Mouse (Mus musculus): Measurements from ENCODE around the gene Wasl. TPM values are rescaled to one million over a fixed set of nuclear protein-coding genes. Genes with fewer than 3 reads are reported as not detected.

Gene Wasl
- polyA plus RNA-seq, 1 experiment from 2014 or later = 47.1 TPM

DNA sequence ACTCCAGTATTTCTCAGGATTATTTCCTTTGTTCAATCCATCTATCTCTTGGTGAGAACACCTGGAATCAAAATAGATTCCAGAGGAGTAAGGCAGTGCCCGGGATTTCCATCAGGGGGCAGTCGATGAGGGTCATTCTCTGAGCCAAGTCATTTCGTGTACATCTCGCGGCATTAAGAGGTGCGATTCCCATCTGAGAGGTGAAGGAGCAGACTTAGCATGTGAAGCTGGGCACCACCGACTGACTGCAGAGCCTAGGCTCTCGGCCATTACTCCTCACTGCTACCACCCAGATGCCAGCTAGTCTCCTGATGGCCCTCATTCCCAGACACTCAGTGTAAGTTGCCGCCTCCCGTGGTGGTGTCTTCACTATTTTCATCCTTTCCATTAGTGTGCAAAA lies 58.3 kb downstream of the Wasl start:
- Histone ChIP-seq H3K27ac (ENCODE audit: low read depth, low read length) (no peak overlapping the region), H3K9ac (ENCODE audit: low read depth, low read length) (no peak overlapping the region), H3K4me1 (ENCODE audit: control insufficient read depth, insufficient read depth, low read length) (peaks cover 8% of the 10 kb centered on the region), H3K4me2 (no peak overlapping the region), H3K27me3 (ENCODE audit: control insufficient read depth, insufficient read depth, low read length) (no peaks in the 10 kb centered on the region), H3K36me3 (ENCODE audit: control insufficient read depth, insufficient read depth, low read length) (peaks cover 9% of the 10 kb centered on the region; the same call in 1 of the 2 replicates), H3K4me3 (ENCODE audit: low read depth, low read length) (no peak overlapping the region), H3K9me3 (replicated peaks; ENCODE audit: control insufficient read depth, low read length) (no peaks in the 10 kb centered on the region)
- ATAC-seq (replicated peaks; ENCODE audit: insufficient number of reproducible peaks, low FRiP score, low TSS enrichment) = no peak
- 67% methylated on average over 10 of the region's 10 CpGs for WGBS (ENCODE audit: insufficient replicate concordance)

DNA sequence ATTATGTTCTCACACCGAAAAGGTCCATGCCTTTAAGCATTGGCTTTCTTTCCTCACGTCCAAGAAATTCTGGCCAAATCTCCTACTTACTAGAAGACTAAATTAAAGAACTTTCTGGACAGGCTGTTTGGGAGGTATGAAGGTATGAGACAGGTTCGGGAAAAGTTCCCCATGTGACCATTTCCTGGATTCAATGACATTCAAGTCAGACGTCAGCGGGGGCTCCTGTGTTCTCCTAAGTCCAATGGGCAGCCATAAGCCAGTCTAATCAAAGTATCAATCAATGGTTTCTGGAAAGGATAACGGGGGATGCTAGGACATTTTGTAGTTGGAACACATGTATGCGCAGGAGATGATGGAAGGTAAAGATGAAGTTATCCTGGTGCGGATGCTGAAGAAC lies 59.2 kb downstream of the Wasl start:
- Histone ChIP-seq H3K4me1 (ENCODE audit: control insufficient read depth, insufficient read depth, low read length) (peaks cover 16% of the 10 kb centered on the region), H3K36me3 (ENCODE audit: control insufficient read depth, insufficient read depth, low read length) (peaks cover 9% of the 10 kb centered on the region; the same call in 1 of the 2 replicates), H3K4me3 (ENCODE audit: low read depth, low read length) (no peak overlapping the region), H3K4me2 (no peak overlapping the region), H3K27me3 (ENCODE audit: control insufficient read depth, insufficient read depth, low read length) (no peaks in the 10 kb centered on the region), H3K9ac (ENCODE audit: low read depth, low read length) (no peak overlapping the region), H3K27ac (ENCODE audit: low read depth, low read length) (no peak overlapping the region), H3K9me3 (replicated peaks; ENCODE audit: control insufficient read depth, low read length) (no peaks in the 10 kb centered on the region)
- ATAC-seq (replicated peaks; ENCODE audit: insufficient number of reproducible peaks, low FRiP score, low TSS enrichment) = no peak
- WGBS (ENCODE audit: insufficient replicate concordance) = 87% methylated on average over 8 of the region's 8 CpGs

DNA sequence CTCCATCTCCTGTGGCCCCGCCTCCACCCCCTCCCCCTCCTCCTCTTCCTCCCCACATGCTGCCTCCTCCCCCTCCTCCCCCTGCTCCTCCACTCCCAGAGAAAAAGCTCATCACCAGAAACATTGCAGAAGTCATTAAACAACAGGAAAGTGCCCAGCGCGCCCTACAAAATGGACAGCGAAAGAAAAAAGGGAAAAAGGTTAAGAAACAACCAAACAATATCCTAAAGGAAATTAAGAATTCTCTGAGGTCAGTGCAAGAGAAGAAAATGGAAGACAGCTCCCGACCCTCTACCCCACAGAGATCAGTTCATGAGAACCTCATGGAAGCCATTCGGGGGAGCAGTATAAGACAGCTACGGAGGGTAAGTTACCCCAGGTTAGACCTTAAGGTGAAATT lies 60.5 kb downstream of the Wasl start:
- 86% methylated on average over 7 of the region's 7 CpGs for WGBS (ENCODE audit: insufficient replicate concordance)
- no peaks in the 10 kb centered on the region for H3K27me3 ChIP-seq (ENCODE audit: control insufficient read depth, insufficient read depth, low read length)
- H3K27ac ChIP-seq (ENCODE audit: low read depth, low read length) = no peak overlapping the region
- no peak for ATAC-seq (replicated peaks; ENCODE audit: insufficient number of reproducible peaks, low FRiP score, low TSS enrichment)
- H3K4me2 ChIP-seq = no peak overlapping the region
- no peak overlapping the region for H3K9ac ChIP-seq (ENCODE audit: low read depth, low read length)
- H3K36me3 ChIP-seq (ENCODE audit: control insufficient read depth, insufficient read depth, low read length) = peaks cover 9% of the 10 kb centered on the region; the same call in 1 of the 2 replicates
- no peak overlapping the region for H3K4me3 ChIP-seq (ENCODE audit: low read depth, low read length)
- H3K4me1 ChIP-seq (ENCODE audit: control insufficient read depth, insufficient read depth, low read length) = peaks cover 20% of the 10 kb centered on the region
- no peaks in the 10 kb centered on the region for H3K9me3 ChIP-seq (replicated peaks; ENCODE audit: control insufficient read depth, low read length)

DNA sequence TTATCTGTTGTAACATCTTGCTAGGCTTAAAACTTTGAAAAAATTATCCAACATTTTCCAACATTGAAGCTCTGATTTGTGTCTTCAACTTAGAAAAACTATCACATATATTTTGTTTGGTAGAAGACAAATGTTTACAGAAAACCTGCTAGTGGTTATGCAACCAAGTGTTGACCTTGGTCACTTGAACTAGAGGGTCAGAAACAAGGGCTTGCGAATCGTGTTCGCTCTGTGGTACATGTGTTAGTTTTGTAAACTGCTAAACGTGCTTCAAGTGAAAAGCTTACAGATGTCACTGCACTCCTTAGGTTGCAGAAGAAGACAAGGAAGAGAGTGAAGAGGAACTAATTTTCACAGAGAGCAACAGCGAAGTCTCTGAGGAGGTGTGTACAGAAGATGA lies 61.8 kb downstream of the Wasl start:
- ATAC-seq (replicated peaks; ENCODE audit: insufficient number of reproducible peaks, low FRiP score, low TSS enrichment) = no peak
- no peaks in the 10 kb centered on the region for H3K27me3 ChIP-seq (ENCODE audit: control insufficient read depth, insufficient read depth, low read length)
- no peak overlapping the region for H3K9ac ChIP-seq (ENCODE audit: low read depth, low read length)
- peaks cover 20% of the 10 kb centered on the region for H3K4me1 ChIP-seq (ENCODE audit: control insufficient read depth, insufficient read depth, low read length)
- 82% methylated on average over 5 of the region's 5 CpGs for whole genome bisulfite sequencing (ENCODE audit: insufficient replicate concordance)
- no peak overlapping the region for H3K27ac ChIP-seq (ENCODE audit: low read depth, low read length)
- H3K4me2 ChIP-seq = no peak overlapping the region
- no peak overlapping the region for H3K4me3 ChIP-seq (ENCODE audit: low read depth, low read length)
- H3K9me3 ChIP-seq (replicated peaks; ENCODE audit: control insufficient read depth, low read length) = no peaks in the 10 kb centered on the region
- H3K36me3 ChIP-seq (ENCODE audit: control insufficient read depth, insufficient read depth, low read length) = peaks cover 9% of the 10 kb centered on the region; the same call in 1 of the 2 replicates

DNA sequence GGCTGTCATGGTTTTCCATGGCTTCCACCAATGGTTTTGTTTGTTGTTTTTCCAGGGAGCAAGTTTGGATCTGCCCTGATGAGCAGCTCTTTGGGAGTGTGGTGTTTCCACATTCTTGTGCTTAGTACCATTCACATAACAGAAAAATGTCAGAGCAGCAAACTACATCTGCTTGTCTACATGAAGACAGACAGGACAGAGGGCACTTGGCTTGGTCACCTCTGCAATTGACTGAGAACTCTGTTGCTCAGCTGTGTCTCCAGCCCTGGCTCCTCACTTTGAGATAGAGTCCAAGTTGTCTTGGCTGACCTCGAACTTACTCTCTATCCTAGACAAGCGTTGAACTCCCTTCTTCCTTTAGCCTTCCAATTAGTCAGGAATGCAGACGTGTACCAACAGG lies 62.5 kb downstream of the Wasl start:
- no peak for ATAC-seq (replicated peaks; ENCODE audit: insufficient number of reproducible peaks, low FRiP score, low TSS enrichment)
- Histone ChIP-seq H3K4me3 (ENCODE audit: low read depth, low read length) (no peak overlapping the region), H3K27me3 (ENCODE audit: control insufficient read depth, insufficient read depth, low read length) (no peaks in the 10 kb centered on the region), H3K27ac (ENCODE audit: low read depth, low read length) (no peak overlapping the region), H3K4me1 (ENCODE audit: control insufficient read depth, insufficient read depth, low read length) (peaks cover 20% of the 10 kb centered on the region), H3K36me3 (ENCODE audit: control insufficient read depth, insufficient read depth, low read length) (peaks cover 7% of the 10 kb centered on the region; the same call in 1 of the 2 replicates), H3K9ac (ENCODE audit: low read depth, low read length) (no peak overlapping the region), H3K9me3 (replicated peaks; ENCODE audit: control insufficient read depth, low read length) (no peaks in the 10 kb centered on the region), H3K4me2 (peak overlapping the region; percentile 65)
- WGBS (ENCODE audit: insufficient replicate concordance) = 60% methylated on average over 3 of the region's 3 CpGs

DNA sequence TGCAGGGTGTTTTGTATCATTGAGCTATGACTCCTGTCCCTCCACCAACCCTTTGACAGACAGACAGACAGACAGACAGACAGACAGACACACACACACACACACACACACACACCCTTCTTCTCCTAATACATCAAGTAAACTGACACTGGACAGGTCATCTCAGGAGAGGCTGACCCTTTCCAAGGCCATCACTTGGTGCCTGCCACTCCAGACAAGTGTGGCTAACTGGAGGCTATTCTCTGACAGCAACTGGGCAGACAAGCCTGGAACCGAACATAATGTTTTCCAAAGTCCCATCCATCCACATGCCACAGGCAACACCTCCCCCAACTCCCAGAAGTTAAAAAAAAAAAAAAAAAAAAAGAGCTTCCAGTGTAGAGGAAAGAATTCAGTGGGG lies 63.1 kb downstream of the Wasl start:
- Histone ChIP-seq H3K9me3 (replicated peaks; ENCODE audit: control insufficient read depth, low read length) (no peaks in the 10 kb centered on the region), H3K4me2 (peak overlapping the region; percentile 65), H3K27ac (ENCODE audit: low read depth, low read length) (peak overlapping the region; percentile 35; the same call in 1 of the 2 replicates), H3K4me1 (ENCODE audit: control insufficient read depth, insufficient read depth, low read length) (peaks cover 20% of the 10 kb centered on the region), H3K9ac (ENCODE audit: low read depth, low read length) (no peak overlapping the region), H3K36me3 (ENCODE audit: control insufficient read depth, insufficient read depth, low read length) (peaks cover 5% of the 10 kb centered on the region; the same call in 1 of the 2 replicates), H3K27me3 (ENCODE audit: control insufficient read depth, insufficient read depth, low read length) (no peaks in the 10 kb centered on the region), H3K4me3 (ENCODE audit: low read depth, low read length) (peak overlapping the region; percentile 48; the same call in 1 of the 2 replicates)
- no peak for ATAC-seq (replicated peaks; ENCODE audit: insufficient number of reproducible peaks, low FRiP score, low TSS enrichment)
- 0% methylated on average over 1 of the region's 1 CpGs for WGBS (ENCODE audit: insufficient replicate concordance)

DNA sequence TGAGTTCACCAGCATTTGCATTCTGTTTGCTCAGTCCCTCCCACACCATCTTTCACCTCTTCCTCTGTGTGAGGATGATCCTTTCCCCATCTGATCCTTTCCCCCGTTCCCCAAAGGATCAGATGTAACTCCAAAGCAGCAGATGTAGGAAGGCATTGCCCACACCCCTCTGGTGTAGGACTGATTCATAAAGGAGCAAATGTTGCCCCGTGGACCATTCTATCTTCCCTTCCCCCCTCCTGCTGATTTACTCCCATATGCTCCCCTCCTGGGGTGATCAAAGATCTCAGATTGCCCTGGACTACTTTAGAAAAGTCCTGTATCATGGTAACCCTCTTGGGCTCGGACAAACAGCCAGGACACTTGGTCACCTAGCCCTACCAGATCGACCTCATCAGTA lies 64.1 kb downstream of the Wasl start:
- 68% methylated on average over 4 of the region's 4 CpGs for WGBS (ENCODE audit: insufficient replicate concordance)
- ATAC-seq (replicated peaks; ENCODE audit: insufficient number of reproducible peaks, low FRiP score, low TSS enrichment) = no peak
- peak overlapping the region; percentile 48 for H3K4me3 ChIP-seq (ENCODE audit: low read depth, low read length)
- H3K9me3 ChIP-seq (replicated peaks; ENCODE audit: control insufficient read depth, low read length) = no peaks in the 10 kb centered on the region
- peaks cover 5% of the 10 kb centered on the region; the same call in 1 of the 2 replicates for H3K36me3 ChIP-seq (ENCODE audit: control insufficient read depth, insufficient read depth, low read length)
- no peaks in the 10 kb centered on the region for H3K27me3 ChIP-seq (ENCODE audit: control insufficient read depth, insufficient read depth, low read length)
- H3K4me1 ChIP-seq (ENCODE audit: control insufficient read depth, insufficient read depth, low read length) = peaks cover 20% of the 10 kb centered on the region
- H3K27ac ChIP-seq (ENCODE audit: low read depth, low read length) = peak overlapping the region; percentile 96; the same call in 1 of the 2 replicates
- H3K4me2 ChIP-seq = peak overlapping the region; percentile 65
- peak overlapping the region; percentile 73 for H3K9ac ChIP-seq (ENCODE audit: low read depth, low read length)

DNA sequence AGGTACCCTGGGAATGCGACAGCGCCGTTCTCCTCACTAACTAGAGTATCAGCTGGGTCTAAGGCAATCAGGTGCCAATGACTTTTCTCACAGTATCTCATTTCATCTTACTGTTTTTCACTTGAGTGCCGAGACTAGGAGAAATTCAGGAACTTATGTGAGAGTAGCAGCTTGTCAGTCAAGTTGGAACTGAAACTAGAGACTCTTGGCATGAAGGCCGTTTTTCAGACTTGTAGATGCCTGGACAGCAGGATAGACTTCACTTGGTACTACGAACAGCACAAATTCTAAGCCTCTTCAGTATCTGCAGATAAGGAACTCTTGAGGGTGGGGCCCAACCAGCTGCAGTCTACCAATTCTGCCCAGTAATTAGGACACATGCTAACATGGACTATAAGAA lies 64.7 kb downstream of the Wasl start:
- H3K36me3 ChIP-seq (ENCODE audit: control insufficient read depth, insufficient read depth, low read length) = peaks cover 5% of the 10 kb centered on the region; the same call in 1 of the 2 replicates
- peaks cover 20% of the 10 kb centered on the region for H3K4me1 ChIP-seq (ENCODE audit: control insufficient read depth, insufficient read depth, low read length)
- no peaks in the 10 kb centered on the region for H3K9me3 ChIP-seq (replicated peaks; ENCODE audit: control insufficient read depth, low read length)
- H3K4me2 ChIP-seq = peak overlapping the region; percentile 65
- H3K27ac ChIP-seq (ENCODE audit: low read depth, low read length) = peak overlapping the region; percentile 96
- H3K9ac ChIP-seq (ENCODE audit: low read depth, low read length) = peak overlapping the region; percentile 73
- peak overlapping the region; percentile 48 for H3K4me3 ChIP-seq (ENCODE audit: low read depth, low read length)
- WGBS (ENCODE audit: insufficient replicate concordance) = 56% methylated on average over 6 of the region's 6 CpGs
- H3K27me3 ChIP-seq (ENCODE audit: control insufficient read depth, insufficient read depth, low read length) = no peaks in the 10 kb centered on the region
- no peak for ATAC-seq (replicated peaks; ENCODE audit: insufficient number of reproducible peaks, low FRiP score, low TSS enrichment)

DNA sequence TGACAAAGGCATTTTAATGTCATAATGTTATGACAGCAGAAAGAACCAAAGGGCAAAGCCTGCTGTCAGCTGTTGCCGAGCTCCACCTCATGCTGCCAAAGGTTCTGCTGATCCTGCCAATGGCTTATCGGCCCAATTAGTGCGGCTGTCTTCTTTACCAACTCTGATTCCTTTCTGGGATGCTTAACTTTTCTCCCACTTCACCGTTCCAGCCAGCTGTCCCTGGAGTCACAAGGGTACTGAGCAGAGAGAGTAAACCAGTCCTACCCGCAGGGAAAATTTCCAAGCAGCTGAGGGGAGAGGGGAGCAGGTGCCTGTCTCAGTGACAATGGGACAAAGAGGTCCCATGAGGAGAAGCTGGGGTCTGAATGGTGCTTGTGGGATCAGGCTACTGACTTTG lies 65.2 kb downstream of the Wasl start:
- Histone ChIP-seq H3K9me3 (replicated peaks; ENCODE audit: control insufficient read depth, low read length) (no peaks in the 10 kb centered on the region), H3K36me3 (ENCODE audit: control insufficient read depth, insufficient read depth, low read length) (peaks cover 5% of the 10 kb centered on the region; the same call in 1 of the 2 replicates), H3K4me2 (peak overlapping the region; percentile 65), H3K27ac (ENCODE audit: low read depth, low read length) (peak overlapping the region; percentile 96), H3K4me1 (ENCODE audit: control insufficient read depth, insufficient read depth, low read length) (peaks cover 20% of the 10 kb centered on the region), H3K27me3 (ENCODE audit: control insufficient read depth, insufficient read depth, low read length) (no peaks in the 10 kb centered on the region), H3K4me3 (ENCODE audit: low read depth, low read length) (peak overlapping the region; percentile 48), H3K9ac (ENCODE audit: low read depth, low read length) (peak overlapping the region; percentile 73)
- no peak for ATAC-seq (replicated peaks; ENCODE audit: insufficient number of reproducible peaks, low FRiP score, low TSS enrichment)
- WGBS (ENCODE audit: insufficient replicate concordance) = 65% methylated on average over 5 of the region's 5 CpGs
